Mouse (Mus musculus) C2C12 (cell line): ENCODE results near the gene Hoxa11.

Experiments used
- CTCF ChIP-seq: IDR thresholded peaks from one replicate; pipeline ENCODE4 v1.5.1; 2011; ENCODE audit not compliant: control insufficient read depth, insufficient read depth, insufficient read length
- MAX ChIP-seq: IDR thresholded peaks from one replicate; pipeline ENCODE4 v1.6.1; 2011; ENCODE audit warnings: mild to moderate bottlenecking, control low read depth
- MYOD1 ChIP-seq: IDR thresholded peaks from one replicate; pipeline ENCODE4 v1.6.1; 2011; ENCODE audit warnings: low read depth; ENCODE audit not compliant: control insufficient read depth, insufficient read length
- USF1 ChIP-seq: IDR thresholded peaks from one replicate; pipeline ENCODE4 v1.6.1; 2011; ENCODE audit warnings: low read depth, mild to moderate bottlenecking, control low read depth, moderate library complexity

DNA sequence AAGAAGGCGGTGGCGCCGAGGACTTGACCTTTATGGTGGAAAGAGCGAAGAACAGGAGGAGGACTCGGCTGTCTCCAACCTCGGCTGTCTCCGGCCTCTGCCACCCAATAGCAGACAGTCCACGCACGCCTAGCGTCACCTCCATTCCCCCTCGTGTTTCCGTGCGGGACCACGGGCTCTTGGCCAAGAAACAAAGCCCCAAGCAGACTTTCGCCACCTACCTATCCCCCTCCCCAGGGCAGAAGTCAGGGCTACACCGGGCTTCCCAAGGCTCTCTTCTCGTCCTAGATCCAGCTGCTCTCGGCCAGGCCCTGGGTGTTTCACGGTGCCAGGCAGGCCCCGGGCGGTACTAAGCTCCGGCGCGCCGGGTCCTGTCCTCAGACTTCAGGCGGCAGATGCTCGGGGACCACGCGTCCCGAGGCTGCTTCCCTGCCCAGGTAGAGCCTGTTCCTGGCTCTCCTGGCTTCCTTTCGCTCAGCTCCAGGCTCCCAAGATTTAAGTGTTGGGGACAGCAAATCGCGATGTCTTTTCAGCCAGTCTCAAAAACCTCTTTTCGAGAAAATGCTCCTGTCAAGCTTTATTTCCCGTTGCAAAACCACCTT, 7.3 kb upstream of the Hoxa11 start:
- TF ChIP-seq CTCF (no peak), MAX (no peak), MYOD1 (no peak), USF1 (no peak)
